Mouse (Mus musculus) left cerebral cortex, postnatal 36 days (tissue): Measurements from ENCODE around the gene Syt13. TPM values are rescaled to one million over a fixed set of nuclear protein-coding genes. Genes with fewer than 3 reads are reported as not detected.

Source experiments
- DNase-seq, 2 experiments: peaks; one replicate each; pipeline ENCODE4 v3.0.0; 2021 to 2022; ENCODE audit warnings: low spot score in 2 of 2, mixed read lengths in 1 of 2
- intact Hi-C: fragments of 180-260 bp; cut with DNase I; formaldehyde crosslinking; loops from one replicate; pipeline ENCODE4 v1.15.1; 2025
- total RNA-seq, 2 experiments: library from RNA; stranded (reverse); gene quantifications; 2 replicates each; pipeline ENCODE4 v1.2.3; 2021

The Syt13 gene
- total RNA-seq, 2 experiments from 2014 or later = 174 to 218 TPM

GRCm38 (mm10) chr2:92987108-92987618, 72.3 kb downstream of the Syt13 start:
- intact Hi-C loops = no loop called here
- no peak for DNase-seq

GRCm38 (mm10) chr2:92987901-92988631, 73.2 kb downstream of the Syt13 start:
- intact Hi-C loops = no loop called here
- DNase-seq = peak; percentile 57 to 66

GRCm38 (mm10) chr2:92989593-92989992, 74.7 kb downstream of the Syt13 start:
- no peak for DNase-seq
- intact Hi-C loops = no loop called here

GRCm38 (mm10) chr2:92991976-92992375, 77.1 kb downstream of the Syt13 start:
- DNase-seq = no peak
- intact Hi-C loops = no loop called here

- intact Hi-C loops = no loop called here
- DNase-seq = no peak
Observed at GRCm38 (mm10) chr2:93005028-93005427, 90.1 kb downstream of the Syt13 start.

Other genes with a start within 250 kb of the Syt13 start
- gene Prdm11, start 131.1 kb downstream of the Syt13 start, total RNA-seq = 10 to 100 TPM; 21.0 to 25.1 TPM